Mouse (Mus musculus): ENCODE results near the gene Acsm1. TPM values are rescaled to one million over a fixed set of nuclear protein-coding genes. Genes with fewer than 3 reads are reported as not detected.

The Acsm1 gene
- polyA plus RNA-seq, 1 experiment from 2014 or later: not detected

DNA sequence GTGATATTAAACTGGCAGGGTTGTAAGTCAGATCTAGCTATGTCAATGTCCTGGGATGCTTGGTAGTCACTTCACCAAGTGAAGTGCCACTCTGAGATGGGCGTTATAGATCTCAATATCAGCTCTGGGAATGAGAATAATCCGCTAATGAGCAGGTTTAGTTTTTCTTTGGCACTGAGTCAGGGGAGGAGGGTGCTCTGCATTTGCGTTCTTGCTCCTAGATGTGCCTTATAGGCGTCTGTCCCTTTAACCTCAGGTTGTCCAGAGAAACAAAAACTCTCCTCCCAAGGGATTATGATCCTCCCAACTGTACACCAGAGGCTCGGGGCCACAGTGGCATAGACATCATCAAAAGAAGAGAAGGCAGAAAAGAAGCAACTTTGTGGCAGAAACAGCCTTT, 82.9 kb downstream of the Acsm1 start, which contains the start of gene Acsm4:
TSS of gene Acsm4 (plus strand) at position 301 of the 400 bp plus-strand sequence.
- DNase-seq (ENCODE audit: low spot score): no peak
- Histone ChIP-seq H3K27me3 (ENCODE audit: insufficient read depth, poor library complexity, severe bottlenecking) (no peaks in the 10 kb centered on the region), H3K9me3 (no peaks in the 10 kb centered on the region), H3K4me3 (no peak within 1 kb of the TSS), H3K36me3 (no peaks in the 10 kb centered on the region), H3K4me1 (replicated peaks) (no peaks in the 10 kb centered on the region), H3K27ac (no peak within 1 kb of the TSS)
- 78% methylated on average over 5 of the region's 5 CpGs for WGBS

- no peak for DNase-seq (ENCODE audit: low spot score)
- no peaks in the 10 kb centered on the region for H3K4me1 ChIP-seq (replicated peaks)
- no peaks in the 10 kb centered on the region for H3K36me3 ChIP-seq
- WGBS: 86% methylated on average over 4 of the region's 4 CpGs
- no peaks in the 10 kb centered on the region for H3K9me3 ChIP-seq
- no peak overlapping the region for H3K4me3 ChIP-seq
- no peak overlapping the region for H3K27ac ChIP-seq
- H3K27me3 ChIP-seq (ENCODE audit: insufficient read depth, poor library complexity, severe bottlenecking): no peaks in the 10 kb centered on the region
These were observed 85.5 kb downstream of the Acsm1 start for GRCm38 (mm10) chr7:119692302-119692701.

DNA sequence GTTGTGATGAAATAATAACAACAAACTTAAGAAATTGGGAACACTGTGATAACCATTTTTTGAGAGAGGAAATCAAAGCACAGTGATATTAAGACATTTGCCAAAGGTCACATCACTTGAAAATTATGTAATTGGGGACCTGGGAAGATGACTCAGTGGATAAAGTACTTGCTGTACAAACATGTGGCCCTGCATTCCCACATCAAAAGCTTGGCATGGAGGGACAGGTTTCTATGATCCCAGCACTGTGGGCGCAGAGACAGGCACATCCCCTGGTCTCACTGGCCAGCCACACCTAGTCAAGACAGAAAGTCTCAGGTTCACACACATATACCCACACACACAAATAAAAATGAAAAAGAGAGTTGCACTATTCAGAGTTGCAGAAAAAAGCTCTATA, 88.1 kb downstream of the Acsm1 start:
- no peak overlapping the region for H3K4me3 ChIP-seq
- H3K36me3 ChIP-seq: no peaks in the 10 kb centered on the region
- no peak overlapping the region for H3K27ac ChIP-seq
- H3K27me3 ChIP-seq (ENCODE audit: insufficient read depth, poor library complexity, severe bottlenecking): no peaks in the 10 kb centered on the region
- no peak for DNase-seq (ENCODE audit: low spot score)
- no peaks in the 10 kb centered on the region for H3K9me3 ChIP-seq
- no peaks in the 10 kb centered on the region for H3K4me1 ChIP-seq (replicated peaks)
- WGBS: 84% methylated on average over 1 of the region's 1 CpGs

Other genes with a start within 250 kb of the Acsm1 start
- not detected in 2 replicates for gene Gp2, start 147.7 kb upstream of the Acsm1 start, polyA plus RNA-seq (2016; fragmentation: Nextera tagmentation; extraction: Ambion mirVana)
- 0.14 TPM in 1 of 2 replicates, not detected in the other for gene Umod, start 127.7 kb upstream of the Acsm1 start, polyA plus RNA-seq (2016; fragmentation: Nextera tagmentation; extraction: Ambion mirVana)
- not detected in 2 replicates for gene Acsm5, start 87.6 kb upstream of the Acsm1 start, polyA plus RNA-seq (2016; fragmentation: Nextera tagmentation; extraction: Ambion mirVana)
- gene Pdilt, start 83.5 kb upstream of the Acsm1 start, polyA plus RNA-seq (2016; fragmentation: Nextera tagmentation; extraction: Ambion mirVana): not detected in 2 replicates
- not detected in 2 replicates for gene Acsm2, start 52.7 kb upstream of the Acsm1 start, polyA plus RNA-seq (2016; fragmentation: Nextera tagmentation; extraction: Ambion mirVana)
- not detected in 2 replicates for gene Acsm4, start 83.0 kb downstream of the Acsm1 start, polyA plus RNA-seq (2016; fragmentation: Nextera tagmentation; extraction: Ambion mirVana)
- 83.8 and 102 TPM in 2 replicates for gene Thumpd1, start 113.8 kb downstream of the Acsm1 start, polyA plus RNA-seq (2016; fragmentation: Nextera tagmentation; extraction: Ambion mirVana)
- 0.11 and 0.20 TPM in 2 replicates for gene Acsm3, start 153.9 kb downstream of the Acsm1 start, polyA plus RNA-seq (2016; fragmentation: Nextera tagmentation; extraction: Ambion mirVana)
- gene Rexo5, start 187.0 kb downstream of the Acsm1 start, polyA plus RNA-seq (2016; fragmentation: Nextera tagmentation; extraction: Ambion mirVana): 27.3 and 28.3 TPM in 2 replicates
- 27.0 and 31.4 TPM in 2 replicates for gene Eri2, start 187.0 kb downstream of the Acsm1 start, polyA plus RNA-seq (2016; fragmentation: Nextera tagmentation; extraction: Ambion mirVana)

Data from hindbrain, embryonic 10.5 days (tissue).